Mouse (Mus musculus) kidney, embryonic 16.5 days (tissue): ENCODE data around the gene 1110032A03Rik. TPM values are rescaled to one million over a fixed set of nuclear protein-coding genes. Genes with fewer than 3 reads are reported as not detected.

Source experiments
- ATAC-seq: fragments of 200-750 bp; cut with Nextera tagmentation; 2 replicates; pipeline ENCODE4 v1.8.0; 2017; ENCODE audit warnings: moderate TSS enrichment; ENCODE audit not compliant: low FRiP score, low TSS enrichment
- H3K27ac ChIP-seq: fragments of 300-500 bp; sonication (generic); 2 replicates; pipeline ENCODE4 v1.5.1; 2014; ENCODE audit warnings: low read length
- H3K27me3 ChIP-seq: fragments of 300-500 bp; sonication (generic); 2 replicates; pipeline ENCODE4 v1.6.1; 2014; ENCODE audit warnings: low read length, control low read depth, mixed read lengths; ENCODE audit not compliant: insufficient read depth
- H3K36me3 ChIP-seq: fragments of 300-500 bp; sonication (generic); 2 replicates; pipeline ENCODE4 v1.6.1; 2014; ENCODE audit warnings: low read length, control low read depth, mixed read lengths; ENCODE audit not compliant: insufficient read depth
- H3K4me1 ChIP-seq: fragments of 300-500 bp; sonication (generic); 2 replicates; pipeline ENCODE4 v1.6.1; 2014; ENCODE audit warnings: low read length, control low read depth, mixed read lengths; ENCODE audit not compliant: insufficient read depth
- H3K4me2 ChIP-seq: fragments of 300-500 bp; sonication (generic); replicated peaks from 2 replicates; pipeline ENCODE4 v1.6.1; 2014; ENCODE audit warnings: low read depth, low read length
- H3K4me3 ChIP-seq: fragments of 300-500 bp; sonication (generic); 2 replicates; pipeline ENCODE4 v1.5.1; 2014; ENCODE audit warnings: mild to moderate bottlenecking, low read length
- H3K9ac ChIP-seq: fragments of 300-500 bp; sonication (generic); replicated peaks from 2 replicates; pipeline ENCODE4 v1.6.1; 2014; ENCODE audit warnings: low read length
- H3K9me3 ChIP-seq: fragments of 300-500 bp; sonication (generic); 2 replicates; pipeline ENCODE4 v1.6.1; 2016; ENCODE audit warnings: low read length, control low read depth
- WGBS: fragments of 180-500 bp; shearing (Covaris S2); extraction: QIAGEN DNeasy Blood & Tissue Kit; methylation state at CpG from one replicate; pipeline ENCODE4 v1.1.7; 2014; 5-methylcytosine and 5-hydroxymethylcytosine counted together
- polyA plus RNA-seq: library from polyadenylated mRNA; unstranded; fragments of >200 nt; fragmentation: Nextera tagmentation; extraction: Ambion mirVana; gene quantifications from 2 replicates; pipeline ENCODE4 v1.2.1, GENCODE M21; 2015

1110032A03Rik gene
- polyA plus RNA-seq, 1 experiment from 2014 or later, result 33.1 TPM

DNA sequence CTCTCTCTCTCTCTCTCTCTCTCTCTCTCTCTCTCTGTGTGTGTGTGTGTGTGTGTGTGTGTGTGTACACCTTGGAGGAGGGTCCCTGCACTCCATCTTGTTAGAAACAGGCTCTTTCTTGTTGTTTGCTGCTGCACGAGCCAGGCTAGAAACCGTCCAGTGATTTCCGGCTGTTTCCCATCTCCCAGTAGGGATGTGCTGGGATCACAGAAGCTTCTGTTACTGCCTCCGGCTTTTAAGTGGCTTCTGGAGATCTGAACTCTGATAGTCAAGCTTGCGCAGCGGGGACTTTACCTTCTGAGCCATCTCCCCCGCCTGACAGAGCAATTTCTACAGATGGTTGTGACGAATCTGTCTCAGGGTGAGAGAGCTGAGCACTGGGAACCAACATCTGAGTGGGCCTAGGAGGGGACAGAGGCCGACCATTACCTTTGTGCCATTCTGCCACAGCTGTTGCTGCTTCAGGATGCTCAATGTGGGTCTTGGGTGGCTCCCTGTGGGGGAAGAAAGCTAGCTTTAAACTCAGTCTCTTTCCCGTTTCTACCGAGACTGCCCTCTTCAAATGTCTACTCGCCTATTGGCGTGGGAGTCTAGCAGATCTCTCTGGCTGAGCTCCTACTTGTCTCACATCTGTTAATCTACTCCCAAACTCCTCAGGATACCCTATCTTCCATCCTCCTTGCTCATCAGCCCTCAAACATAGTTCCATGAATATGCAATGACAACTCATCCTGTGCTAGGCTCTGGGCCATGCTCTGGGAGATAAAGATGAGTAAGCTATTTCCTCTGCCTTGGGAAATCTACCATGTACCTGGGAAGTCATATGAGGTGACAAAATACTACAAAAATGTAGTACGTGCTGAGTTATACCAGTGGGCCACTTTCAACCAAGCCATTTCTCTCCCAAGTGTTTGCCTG lies 34.2 kb downstream of the 1110032A03Rik start:
- H3K9ac ChIP-seq, result no peak overlapping the region
- H3K4me3 ChIP-seq, result no peak overlapping the region
- H3K27ac ChIP-seq, result no peak overlapping the region
- H3K4me1 ChIP-seq, result peaks cover 11% of the 10 kb centered on the region
- no peak overlapping the region for H3K4me2 ChIP-seq
- no peak for ATAC-seq
- H3K9me3 ChIP-seq, result no peaks in the 10 kb centered on the region
- no peaks in the 10 kb centered on the region for H3K36me3 ChIP-seq
- H3K27me3 ChIP-seq, result no peaks in the 10 kb centered on the region
- 88% methylated on average over 14 of the region's 14 CpGs for WGBS

DNA sequence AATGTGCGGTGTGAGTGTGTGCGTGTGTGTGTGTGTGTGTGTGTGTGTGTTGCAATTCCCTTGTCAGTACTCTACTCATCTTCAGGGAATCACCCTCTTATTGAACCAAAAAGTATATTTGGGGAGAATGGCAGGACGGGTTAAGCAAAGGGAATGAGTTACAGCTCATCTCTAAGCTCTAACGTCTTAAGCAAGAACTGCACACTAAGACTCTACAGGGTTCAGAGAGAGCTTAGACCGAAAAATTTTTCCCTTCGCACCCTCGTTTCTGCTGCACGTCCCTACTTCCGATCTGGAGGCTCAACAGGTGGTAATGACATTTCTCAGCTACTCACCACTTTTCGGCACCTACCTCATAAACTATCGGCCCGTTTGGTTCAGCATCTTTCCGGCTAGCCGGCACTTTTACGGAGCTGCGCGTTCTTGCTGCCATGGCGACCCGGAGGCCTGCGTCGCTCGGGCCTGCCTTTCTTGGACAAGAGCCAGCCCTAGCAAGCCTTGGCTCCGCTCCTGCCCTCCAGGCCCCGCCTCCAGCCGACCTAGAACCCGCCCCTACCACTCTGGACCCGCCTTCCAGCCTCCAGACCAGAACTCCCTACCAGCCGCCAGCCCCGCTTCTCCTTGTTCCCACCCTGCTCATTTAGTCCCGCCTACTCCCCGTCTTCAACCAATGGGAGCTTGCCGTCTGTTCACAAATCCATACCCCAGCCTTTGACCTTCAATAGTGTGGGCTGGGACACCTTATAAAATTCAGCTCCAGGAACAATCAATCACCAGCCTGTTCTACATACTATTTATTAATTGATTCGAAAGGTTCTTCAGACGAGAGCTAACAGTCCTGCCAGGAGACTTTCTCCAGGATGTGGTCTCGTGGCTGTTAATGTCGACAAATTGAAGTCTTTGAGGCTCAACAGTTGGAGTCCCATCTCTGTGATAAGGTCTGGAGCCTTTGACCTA lies 36.1 kb downstream of the 1110032A03Rik start, which contains the start of gene Dixdc1:
Gene Dixdc1, minus strand, starts transcription at position 604 of the 957 bp plus-strand sequence.
- Histone ChIP-seq H3K9me3 (no peaks in the 10 kb centered on the region), H3K4me1 (peaks cover 6% of the 10 kb centered on the region), H3K27me3 (no peaks in the 10 kb centered on the region; the same call in 1 of the 2 replicates), H3K36me3 (no peaks in the 10 kb centered on the region), H3K27ac (no peak within 1 kb of the TSS), H3K4me3 (peak within 1 kb of the TSS; percentile 48), H3K4me2 (peak within 1 kb of the TSS; percentile 69), H3K9ac (peak within 1 kb of the TSS; percentile 51; the same call in 1 of the 2 replicates)
- peak; percentile 98 for ATAC-seq
- WGBS, result 13% methylated on average over 36 of the region's 36 CpGs

- Histone ChIP-seq H3K4me1 (peaks cover 6% of the 10 kb centered on the region), H3K36me3 (no peaks in the 10 kb centered on the region), H3K4me3 (no peak overlapping the region), H3K9ac (no peak overlapping the region), H3K4me2 (no peak overlapping the region; the same call in 1 of the 2 replicates), H3K27me3 (no peaks in the 10 kb centered on the region; the same call in 1 of the 2 replicates), H3K9me3 (no peaks in the 10 kb centered on the region), H3K27ac (no peak overlapping the region)
- WGBS, result 2% methylated on average over 9 of the region's 9 CpGs
- ATAC-seq, result no peak
These were observed 40.3 kb downstream of the 1110032A03Rik start for GRCm38 (mm10) chr9:50734989-50735388.

DNA sequence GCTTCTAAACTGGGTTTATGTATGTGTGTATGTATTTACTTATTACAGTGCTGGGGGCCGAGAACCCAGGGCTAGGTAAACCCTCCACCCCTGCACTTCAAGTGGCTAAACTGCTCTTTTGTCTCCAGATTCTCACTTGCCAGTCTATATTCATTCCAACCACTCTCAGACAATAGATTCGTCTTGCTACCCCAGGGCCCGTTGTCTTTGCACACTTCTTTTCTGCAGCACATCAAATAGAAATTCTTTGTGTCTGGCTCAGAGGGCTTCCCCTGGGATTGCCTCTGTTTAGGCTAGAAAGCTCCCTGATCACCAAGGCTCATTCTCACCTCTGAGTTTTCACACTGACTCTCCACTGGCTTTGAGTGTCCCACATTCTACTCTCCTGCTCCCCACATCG lies 42.8 kb downstream of the 1110032A03Rik start:
- no peak overlapping the region for H3K4me3 ChIP-seq
- 17% methylated on average over 4 of the region's 4 CpGs for WGBS
- no peaks in the 10 kb centered on the region for H3K9me3 ChIP-seq
- no peaks in the 10 kb centered on the region for H3K36me3 ChIP-seq
- H3K4me1 ChIP-seq, result peaks cover under 1% of the 10 kb centered on the region
- H3K27ac ChIP-seq, result no peak overlapping the region
- no peak for ATAC-seq
- H3K4me2 ChIP-seq, result no peak overlapping the region
- no peaks in the 10 kb centered on the region; the same call in 1 of the 2 replicates for H3K27me3 ChIP-seq
- no peak overlapping the region for H3K9ac ChIP-seq

DNA sequence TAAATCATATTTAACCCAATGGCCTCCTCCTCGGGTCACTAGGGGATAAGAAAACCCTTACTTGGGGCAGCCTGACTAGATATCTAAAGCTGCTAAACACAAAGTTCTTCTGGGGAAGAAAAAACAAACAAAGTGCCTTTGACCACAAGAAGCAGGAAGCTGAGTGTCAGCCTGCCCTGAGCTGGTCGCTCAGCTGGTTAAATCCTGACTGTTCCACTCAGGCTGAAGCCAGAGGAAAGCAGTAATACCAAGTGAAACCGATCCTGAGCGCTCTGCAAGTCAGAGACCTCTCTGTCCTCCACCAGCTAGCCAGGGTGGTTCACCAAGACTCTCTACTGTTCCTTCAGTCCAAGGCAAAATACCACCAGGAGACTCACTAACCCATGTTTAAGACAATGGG lies 45.7 kb downstream of the 1110032A03Rik start:
- Histone ChIP-seq H3K4me2 (no peak overlapping the region), H3K9me3 (no peaks in the 10 kb centered on the region)
- 30% methylated on average over 4 of the region's 4 CpGs for WGBS

DNA sequence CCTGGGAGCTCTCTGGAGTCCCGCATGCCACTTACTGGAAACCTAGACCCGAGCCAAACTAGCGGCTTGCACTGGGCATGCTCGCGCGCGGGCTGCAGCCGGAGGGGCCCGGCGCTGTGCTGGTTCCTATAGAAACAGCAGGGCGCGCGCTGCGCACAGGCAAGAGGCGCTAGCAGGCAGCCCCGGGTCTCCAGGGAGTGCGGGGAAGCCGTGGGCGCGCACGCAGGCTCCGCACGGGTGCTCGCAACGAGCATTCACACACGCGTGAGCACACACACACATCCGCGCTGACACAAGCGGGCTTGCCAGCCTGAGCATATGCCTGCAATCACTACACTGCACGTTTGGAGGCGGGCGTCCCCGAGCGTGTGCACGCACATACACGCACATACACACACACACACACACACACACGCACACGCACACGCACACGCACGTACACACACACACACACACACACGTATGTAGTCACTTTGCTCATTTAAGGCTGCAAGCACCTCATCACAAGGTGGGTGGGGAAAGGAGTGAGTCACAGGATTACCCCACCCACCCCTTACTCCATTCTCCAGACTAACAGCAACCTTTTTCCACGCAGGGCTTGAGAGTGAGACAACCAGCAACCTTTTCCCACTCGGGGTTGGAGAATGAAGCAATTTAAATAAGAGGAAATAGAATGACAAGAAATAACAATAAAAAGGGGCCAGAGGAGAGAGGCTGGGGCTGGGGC lies 47.2 kb downstream of the 1110032A03Rik start:
- ATAC-seq, result peak; percentile 98
- Histone ChIP-seq H3K4me1 (peaks cover 13% of the 10 kb centered on the region), H3K4me2 (peak overlapping the region; percentile 91), H3K27ac (no peak overlapping the region), H3K27me3 (no peaks in the 10 kb centered on the region), H3K4me3 (peak overlapping the region; percentile 65), H3K36me3 (no peaks in the 10 kb centered on the region), H3K9me3 (no peaks in the 10 kb centered on the region), H3K9ac (peak overlapping the region; percentile 72)
- 0% methylated on average over 45 of the region's 45 CpGs for WGBS

More for the DNA sequence above, 45.7 kb downstream of the 1110032A03Rik start:
- H3K9ac ChIP-seq, result 0 out of 2 replicates have a peak overlapping the region, but pooled peaks have one; percentile 10
- no peak for ATAC-seq
- peak overlapping the region; percentile 37; the same call in 1 of the 2 replicates for H3K27ac ChIP-seq
- no peak overlapping the region for H3K4me3 ChIP-seq
- peaks cover 13% of the 10 kb centered on the region for H3K4me1 ChIP-seq
- H3K27me3 ChIP-seq, result no peaks in the 10 kb centered on the region; the same call in 1 of the 2 replicates
- no peaks in the 10 kb centered on the region for H3K36me3 ChIP-seq

DNA sequence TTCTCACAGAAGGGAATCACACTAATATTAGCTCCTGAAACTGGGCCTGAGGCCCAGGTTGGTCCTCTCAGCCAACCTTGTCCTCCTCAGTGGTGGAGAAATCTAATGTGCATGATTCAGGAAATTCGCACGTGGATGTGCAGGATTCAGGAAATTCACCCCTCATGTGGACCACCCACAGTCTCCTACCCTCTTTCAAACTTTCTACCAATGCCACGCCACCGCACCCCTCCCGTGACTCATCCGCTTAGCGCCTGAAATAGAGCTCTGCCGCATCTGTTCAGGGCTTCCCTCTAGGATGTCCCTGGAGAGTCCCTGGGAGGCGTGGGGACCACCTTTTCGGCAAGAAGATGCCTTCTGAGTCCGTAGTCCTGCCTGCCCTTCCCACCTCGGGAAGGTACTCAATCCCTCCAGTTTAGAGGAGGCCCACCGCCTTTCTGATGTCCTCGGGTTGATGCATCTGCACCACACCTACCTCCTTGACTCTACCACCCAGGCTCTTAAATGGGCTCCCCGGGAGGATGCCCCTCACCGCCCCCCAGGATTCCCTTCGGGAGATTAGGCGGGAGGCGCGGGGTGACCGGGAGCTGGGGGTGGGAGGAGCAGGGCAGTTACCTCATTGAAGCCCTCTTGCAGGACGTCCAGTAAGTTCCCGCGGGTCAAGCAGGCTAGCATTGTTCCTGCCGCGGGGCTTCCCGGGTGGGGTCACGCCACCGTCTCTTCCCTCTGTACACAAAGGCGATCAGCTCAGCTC lies 48.0 kb downstream of the 1110032A03Rik start:
- Histone ChIP-seq H3K27ac (no peak overlapping the region), H3K9me3 (no peaks in the 10 kb centered on the region), H3K27me3 (no peaks in the 10 kb centered on the region), H3K9ac (peak overlapping the region; percentile 72), H3K4me3 (peak overlapping the region; percentile 65), H3K4me1 (peaks cover 13% of the 10 kb centered on the region), H3K4me2 (peak overlapping the region; percentile 91), H3K36me3 (no peaks in the 10 kb centered on the region)
- peak; percentile 28; the same call in 1 of the 2 replicates for ATAC-seq
- 3% methylated on average over 30 of the region's 30 CpGs for WGBS

DNA sequence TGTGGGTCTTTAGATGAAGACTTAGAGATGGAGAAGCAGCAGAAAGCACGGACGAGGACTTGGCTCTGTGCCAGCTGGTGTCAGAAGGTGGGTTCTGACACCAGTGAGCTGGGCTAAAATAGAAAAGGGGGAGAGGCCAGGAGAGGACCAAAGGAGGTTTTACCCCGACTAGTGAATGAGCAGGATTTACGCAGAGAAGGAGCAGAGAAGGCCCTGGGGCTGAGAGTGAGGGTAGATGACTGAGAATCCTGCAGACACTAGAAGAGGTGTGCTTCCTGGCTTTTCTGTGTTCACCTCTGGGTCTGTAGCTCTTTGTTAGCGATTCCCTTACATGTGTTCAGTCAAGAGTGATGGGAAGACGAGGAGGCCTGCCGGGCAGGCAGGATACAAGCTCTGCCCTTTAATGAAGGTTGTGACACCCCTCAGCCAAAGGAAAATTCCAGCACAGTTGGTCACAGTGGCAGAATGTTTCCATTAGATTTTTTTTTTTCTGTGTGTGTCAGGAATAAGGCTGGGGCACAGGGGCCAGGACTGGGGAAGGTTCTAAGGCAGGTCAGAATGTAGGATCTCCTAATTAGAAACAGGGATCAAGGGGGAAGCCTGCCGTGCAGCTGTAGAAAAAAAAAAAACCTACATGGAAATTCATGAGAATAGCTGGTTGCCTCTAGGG lies 49.3 kb downstream of the 1110032A03Rik start:
- peaks cover 18% of the 10 kb centered on the region for H3K4me1 ChIP-seq
- no peaks in the 10 kb centered on the region for H3K9me3 ChIP-seq
- WGBS, result 43% methylated on average over 8 of the region's 8 CpGs
- H3K9ac ChIP-seq, result no peak overlapping the region
- no peak overlapping the region for H3K4me3 ChIP-seq
- no peaks in the 10 kb centered on the region for H3K27me3 ChIP-seq
- no peak overlapping the region for H3K27ac ChIP-seq
- no peak overlapping the region for H3K4me2 ChIP-seq
- no peaks in the 10 kb centered on the region for H3K36me3 ChIP-seq
- no peak for ATAC-seq
